Mouse (Mus musculus): ENCODE data around the gene Phyh. TPM values are rescaled to one million over a fixed set of nuclear protein-coding genes. Genes with fewer than 3 reads are reported as not detected.
A peak's percentile ranks its signal among the peaks of the same experiment; 100 is the strongest.

Phyh gene
- 82.7 and 91.2 TPM in 2 replicates for polyA plus RNA-seq (2015; fragmentation: Nextera tagmentation; extraction: Ambion mirVana)

GRCm38 (mm10) chr2:4918860-4919739 is at the start of gene Phyh:
TSS of gene Phyh (plus strand) at chr2:4919019.
- Histone ChIP-seq H3K27ac (replicated peaks) (peak within 1 kb of the TSS; percentile 81), H3K4me2 (peak within 1 kb of the TSS; percentile 78), H3K9me3 (no peaks in the 10 kb centered on the region), H3K4me1 (replicated peaks) (peaks cover 14% of the 10 kb centered on the region), H3K36me3 (no peaks in the 10 kb centered on the region), H3K4me3 (peak within 1 kb of the TSS; percentile 53), H3K9ac (peak within 1 kb of the TSS; percentile 69), H3K27me3 (no peaks in the 10 kb centered on the region)
- ATAC-seq (ENCODE audit: low FRiP score, low read depth): peak; percentile 93
- 8% methylated on average over 35 of the region's 35 CpGs for WGBS

GRCm38 (mm10) chr2:4872740-4873139 is 46.1 kb upstream of the Phyh start:
- no peaks in the 10 kb centered on the region for H3K9me3 ChIP-seq
- H3K4me3 ChIP-seq: no peak overlapping the region
- H3K9ac ChIP-seq: no peak overlapping the region
- H3K27me3 ChIP-seq: no peaks in the 10 kb centered on the region
- WGBS: 84% methylated on average over 9 of the region's 9 CpGs
- no peak for ATAC-seq (ENCODE audit: low FRiP score, low read depth)
- no peak overlapping the region for H3K4me2 ChIP-seq
- no peaks in the 10 kb centered on the region for H3K36me3 ChIP-seq
- H3K4me1 ChIP-seq (replicated peaks): no peaks in the 10 kb centered on the region
- H3K27ac ChIP-seq (replicated peaks): no peak overlapping the region

- no peaks in the 10 kb centered on the region for H3K27me3 ChIP-seq
- no peak overlapping the region for H3K27ac ChIP-seq (replicated peaks)
- no peak overlapping the region for H3K9ac ChIP-seq
- no peaks in the 10 kb centered on the region for H3K9me3 ChIP-seq
- WGBS: 71% methylated on average over 6 of the region's 6 CpGs
- ATAC-seq (ENCODE audit: low FRiP score, low read depth): no peak
- H3K4me3 ChIP-seq: no peak overlapping the region
- H3K36me3 ChIP-seq: no peaks in the 10 kb centered on the region
- no peak overlapping the region for H3K4me2 ChIP-seq
- no peaks in the 10 kb centered on the region for H3K4me1 ChIP-seq (replicated peaks)
These were observed 45.5 kb upstream of the Phyh start for GRCm38 (mm10) chr2:4873331-4873730.

- Histone ChIP-seq H3K36me3 (no peaks in the 10 kb centered on the region), H3K4me2 (no peak overlapping the region), H3K9me3 (no peaks in the 10 kb centered on the region), H3K27ac (replicated peaks) (no peak overlapping the region), H3K4me3 (no peak overlapping the region), H3K4me1 (replicated peaks) (peaks cover 8% of the 10 kb centered on the region; the same call in 1 of the 2 replicates), H3K27me3 (no peaks in the 10 kb centered on the region), H3K9ac (no peak overlapping the region)
- WGBS: 73% methylated on average over 1 of the region's 1 CpGs
- ATAC-seq (ENCODE audit: low FRiP score, low read depth): no peak
These were observed 43.7 kb upstream of the Phyh start for GRCm38 (mm10) chr2:4875090-4875489.

- Histone ChIP-seq H3K4me3 (no peak overlapping the region), H3K4me2 (no peak overlapping the region), H3K27ac (replicated peaks) (no peak overlapping the region), H3K9me3 (no peaks in the 10 kb centered on the region), H3K36me3 (no peaks in the 10 kb centered on the region), H3K4me1 (replicated peaks) (peaks cover 14% of the 10 kb centered on the region), H3K9ac (no peak overlapping the region), H3K27me3 (no peaks in the 10 kb centered on the region)
- 70% methylated on average over 3 of the region's 3 CpGs for WGBS
- ATAC-seq (ENCODE audit: low FRiP score, low read depth): no peak
These were observed 42.7 kb upstream of the Phyh start for GRCm38 (mm10) chr2:4876131-4876530.

- Histone ChIP-seq H3K4me3 (peak overlapping the region; percentile 85), H3K36me3 (peaks cover 2% of the 10 kb centered on the region), H3K27me3 (no peaks in the 10 kb centered on the region), H3K27ac (replicated peaks) (peak overlapping the region; percentile 99), H3K4me2 (peak overlapping the region; percentile 91), H3K9ac (peak overlapping the region; percentile 85), H3K4me1 (replicated peaks) (peaks cover 28% of the 10 kb centered on the region), H3K9me3 (no peaks in the 10 kb centered on the region)
- peak; percentile 40 for ATAC-seq (ENCODE audit: low FRiP score, low read depth)
- WGBS: 1% methylated on average over 20 of the region's 20 CpGs
These were observed 38.0 kb upstream of the Phyh start for GRCm38 (mm10) chr2:4880737-4881349.

- no peaks in the 10 kb centered on the region for H3K27me3 ChIP-seq
- H3K4me1 ChIP-seq (replicated peaks): peaks cover 28% of the 10 kb centered on the region
- H3K36me3 ChIP-seq: peaks cover 9% of the 10 kb centered on the region
- H3K4me3 ChIP-seq: peak within 1 kb of the TSS; percentile 85
- peak; percentile 88 for ATAC-seq (ENCODE audit: low FRiP score, low read depth)
- H3K9me3 ChIP-seq: no peaks in the 10 kb centered on the region
- H3K4me2 ChIP-seq: peak within 1 kb of the TSS; percentile 91
- peak within 1 kb of the TSS; percentile 85 for H3K9ac ChIP-seq
- H3K27ac ChIP-seq (replicated peaks): peak within 1 kb of the TSS; percentile 99
- WGBS: under 1% methylated on average over 67 of the region's 115 CpGs
These were observed 37.2 kb upstream of the Phyh start, which contains the start of gene Sephs1 for GRCm38 (mm10) chr2:4881350-4882248. TSS of gene Sephs1 (plus strand) at chr2:4881564.

- peak; percentile 59 for ATAC-seq (ENCODE audit: low FRiP score, low read depth)
- H3K27me3 ChIP-seq: no peaks in the 10 kb centered on the region
- peak overlapping the region; percentile 85 for H3K9ac ChIP-seq
- H3K4me1 ChIP-seq (replicated peaks): peaks cover 28% of the 10 kb centered on the region
- WGBS: under 1% methylated on average over 57 of the region's 63 CpGs
- peak overlapping the region; percentile 85 for H3K4me3 ChIP-seq
- H3K9me3 ChIP-seq: no peaks in the 10 kb centered on the region
- peaks cover 16% of the 10 kb centered on the region for H3K36me3 ChIP-seq
- peak overlapping the region; percentile 91 for H3K4me2 ChIP-seq
- H3K27ac ChIP-seq (replicated peaks): peak overlapping the region; percentile 99
These were observed 36.5 kb upstream of the Phyh start for GRCm38 (mm10) chr2:4882249-4882791.

- no peak for ATAC-seq (ENCODE audit: low FRiP score, low read depth)
- peaks cover 28% of the 10 kb centered on the region for H3K4me1 ChIP-seq (replicated peaks)
- H3K36me3 ChIP-seq: peaks cover 23% of the 10 kb centered on the region
- no peaks in the 10 kb centered on the region for H3K27me3 ChIP-seq
- H3K9me3 ChIP-seq: no peaks in the 10 kb centered on the region
- peak overlapping the region; percentile 85 for H3K4me3 ChIP-seq
- H3K27ac ChIP-seq (replicated peaks): peak overlapping the region; percentile 99
- 2% methylated on average over 18 of the region's 18 CpGs for WGBS
- H3K9ac ChIP-seq: peak overlapping the region; percentile 85
- H3K4me2 ChIP-seq: peak overlapping the region; percentile 91
These were observed 35.7 kb upstream of the Phyh start for GRCm38 (mm10) chr2:4883009-4883704.

- Histone ChIP-seq H3K4me2 (no peak overlapping the region), H3K4me1 (replicated peaks) (peaks cover 14% of the 10 kb centered on the region), H3K27ac (replicated peaks) (no peak overlapping the region), H3K36me3 (peaks cover 56% of the 10 kb centered on the region), H3K27me3 (no peaks in the 10 kb centered on the region), H3K9me3 (no peaks in the 10 kb centered on the region), H3K9ac (no peak overlapping the region), H3K4me3 (no peak overlapping the region)
- WGBS: 96% methylated on average over 6 of the region's 6 CpGs
- no peak for ATAC-seq (ENCODE audit: low FRiP score, low read depth)
These were observed 31.9 kb upstream of the Phyh start for GRCm38 (mm10) chr2:4886896-4887295.

GRCm38 (mm10) chr2:4895598-4895997 is 23.2 kb upstream of the Phyh start:
- Histone ChIP-seq H3K9ac (no peak overlapping the region), H3K4me1 (replicated peaks) (no peaks in the 10 kb centered on the region), H3K27me3 (no peaks in the 10 kb centered on the region), H3K4me2 (no peak overlapping the region), H3K36me3 (peaks cover 71% of the 10 kb centered on the region), H3K27ac (replicated peaks) (no peak overlapping the region), H3K9me3 (no peaks in the 10 kb centered on the region), H3K4me3 (no peak overlapping the region)
- ATAC-seq (ENCODE audit: low FRiP score, low read depth): no peak
- WGBS: 90% methylated on average over 2 of the region's 2 CpGs
